Mouse (Mus musculus) natural killer cell, adult 2 months (primary cell): ENCODE results near the gene Hoxc4.

Source experiments
- DNase-seq, 2 experiments: peaks; one replicate each; pipeline ENCODE4 v3.0.0; 2022; ENCODE audit warnings: low spot score in 2 of 2

Hoxc4 gene

DNA sequence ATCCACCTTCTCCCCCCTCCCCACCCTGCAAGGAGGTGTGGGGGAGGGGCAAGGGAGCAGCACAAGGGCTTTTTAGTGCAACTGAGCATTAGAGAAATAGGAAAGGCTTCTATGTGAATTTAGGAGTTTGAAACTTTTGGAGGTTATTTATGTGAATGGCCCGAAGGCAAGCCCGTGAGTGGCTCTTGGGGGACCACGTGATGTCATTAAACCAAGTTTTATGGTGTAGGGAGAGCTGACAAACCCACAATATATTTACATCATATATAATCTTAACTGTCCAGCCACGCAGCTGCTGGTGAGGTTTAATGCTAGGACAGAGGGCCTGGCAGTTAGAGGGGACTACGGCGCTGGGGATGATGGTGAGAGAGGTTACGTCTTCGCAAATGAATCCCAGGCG lies at the start of gene Hoxc4:
Hoxc4 (plus strand) TSS at position 299 of the 400 bp plus-strand sequence.
- DNase-seq: no peak

DNA sequence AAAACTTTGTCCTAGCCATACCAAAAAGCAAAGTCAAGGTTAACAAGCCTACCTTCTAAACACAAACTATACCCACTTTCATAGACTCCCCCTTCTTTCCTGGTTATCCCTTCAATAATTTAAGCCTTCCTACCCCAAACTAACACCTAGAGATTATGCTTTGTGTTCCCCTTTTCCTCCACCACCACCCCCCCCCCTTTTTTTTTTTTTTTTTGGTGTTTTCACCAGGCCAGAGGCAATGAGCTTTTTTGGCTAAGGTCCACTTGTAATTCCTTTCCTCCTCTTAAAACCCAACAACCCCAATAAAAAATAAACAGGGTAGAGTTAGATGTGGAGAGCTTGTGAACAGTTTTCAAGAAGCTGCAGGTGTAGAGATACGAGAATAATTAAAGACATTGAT lies 49.4 kb upstream of the Hoxc4 start:
- DNase-seq: no peak

DNA sequence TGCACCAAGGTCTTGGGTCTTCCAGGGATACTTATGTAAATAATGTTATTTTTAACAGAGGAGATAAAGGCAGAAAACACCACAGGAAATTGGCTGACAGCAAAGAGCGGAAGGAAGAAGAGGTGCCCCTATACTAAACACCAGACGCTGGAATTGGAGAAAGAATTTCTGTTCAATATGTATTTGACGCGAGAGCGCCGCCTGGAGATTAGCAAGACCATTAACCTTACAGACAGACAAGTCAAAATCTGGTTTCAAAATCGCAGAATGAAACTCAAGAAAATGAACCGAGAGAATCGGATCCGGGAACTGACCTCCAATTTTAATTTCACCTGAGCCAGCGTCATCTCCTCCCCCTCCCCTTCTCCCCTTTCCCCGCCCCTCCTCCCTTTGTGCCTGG lies 48.0 kb upstream of the Hoxc4 start:
- DNase-seq: no peak

DNA sequence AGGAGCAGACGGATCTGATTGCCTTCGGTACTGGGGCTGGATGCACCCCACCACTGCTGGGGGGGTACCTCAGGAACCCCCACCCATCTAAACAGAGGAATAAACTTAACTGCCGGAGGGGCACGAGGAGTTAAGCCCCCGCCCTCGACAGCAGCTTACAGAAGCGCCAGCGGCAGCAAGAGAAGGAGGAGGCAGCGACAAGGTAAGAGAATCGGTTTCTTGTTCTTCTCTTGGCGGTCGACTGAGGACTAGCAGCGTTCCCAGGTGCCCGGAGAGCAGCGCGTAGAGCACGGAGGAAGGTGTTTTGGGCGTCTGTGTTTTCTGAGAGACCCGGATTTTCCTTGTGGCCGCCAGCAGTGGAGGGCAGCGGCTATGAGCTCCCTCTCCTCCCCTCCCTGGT lies 46.5 kb upstream of the Hoxc4 start:
- DNase-seq: no peak

DNA sequence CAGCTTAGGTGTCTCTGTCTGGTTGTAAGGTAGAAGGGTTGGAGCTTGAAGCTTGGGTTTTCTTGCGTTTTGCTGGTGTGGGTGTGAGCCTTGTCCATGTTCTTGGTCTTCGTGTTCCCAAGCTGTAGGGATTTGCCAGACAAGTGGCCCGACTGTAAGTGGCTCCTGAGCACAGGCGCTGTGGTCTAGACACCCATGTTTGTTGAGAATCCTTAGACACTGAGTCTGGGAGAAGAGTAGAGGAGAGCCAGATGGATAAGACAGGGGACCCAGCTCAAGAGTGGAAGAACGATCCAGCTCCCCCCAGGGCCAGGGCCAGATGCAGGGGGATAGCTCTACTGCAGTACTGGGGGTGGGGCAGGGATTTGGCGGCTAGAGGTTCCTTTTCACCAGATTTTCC lies 46.0 kb upstream of the Hoxc4 start:
- no peak for DNase-seq

DNA sequence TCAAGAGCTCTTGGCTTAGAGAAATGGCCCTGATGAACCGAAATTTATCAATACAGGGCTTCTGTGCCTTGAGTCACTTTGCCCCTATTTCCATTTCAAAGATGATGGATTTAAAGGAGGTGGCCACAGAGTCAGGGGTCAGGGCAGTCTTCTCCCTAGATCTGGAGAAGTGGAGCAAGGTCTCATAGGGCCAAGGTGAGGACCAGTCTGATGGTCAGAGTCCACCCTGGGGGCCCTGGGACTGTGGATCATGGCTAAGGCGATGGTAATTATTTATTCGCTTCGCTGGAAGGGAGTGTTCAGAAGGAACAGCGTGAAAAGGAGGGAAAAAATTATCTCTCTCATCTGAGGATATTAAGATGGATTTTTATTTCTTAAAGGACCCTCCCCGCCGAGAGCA lies 43.7 kb upstream of the Hoxc4 start:
- DNase-seq: no peak

DNA sequence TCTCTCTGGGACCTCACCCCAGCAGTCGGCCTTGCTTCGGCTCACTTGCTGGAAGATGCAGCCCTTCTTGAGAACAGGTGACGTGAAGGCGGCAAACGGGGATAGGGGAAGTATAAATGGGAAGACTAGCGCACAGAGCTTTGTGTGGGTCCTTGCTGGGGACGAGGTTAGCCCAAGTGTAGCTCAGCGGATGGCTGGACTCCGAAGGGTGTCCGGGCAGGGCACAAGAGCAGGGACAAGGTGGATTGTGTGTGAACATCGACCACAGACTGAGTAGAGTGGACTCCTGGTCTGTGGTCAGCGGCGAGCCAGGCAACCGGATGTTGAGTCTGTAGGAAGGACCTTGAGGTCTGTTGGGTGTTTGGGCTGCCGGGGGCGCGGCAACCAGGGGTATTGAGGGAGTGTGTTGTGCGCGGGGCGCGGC lies 43.0 kb upstream of the Hoxc4 start:
- DNase-seq: peak in 1 of 2 experiments; percentile 39

DNA sequence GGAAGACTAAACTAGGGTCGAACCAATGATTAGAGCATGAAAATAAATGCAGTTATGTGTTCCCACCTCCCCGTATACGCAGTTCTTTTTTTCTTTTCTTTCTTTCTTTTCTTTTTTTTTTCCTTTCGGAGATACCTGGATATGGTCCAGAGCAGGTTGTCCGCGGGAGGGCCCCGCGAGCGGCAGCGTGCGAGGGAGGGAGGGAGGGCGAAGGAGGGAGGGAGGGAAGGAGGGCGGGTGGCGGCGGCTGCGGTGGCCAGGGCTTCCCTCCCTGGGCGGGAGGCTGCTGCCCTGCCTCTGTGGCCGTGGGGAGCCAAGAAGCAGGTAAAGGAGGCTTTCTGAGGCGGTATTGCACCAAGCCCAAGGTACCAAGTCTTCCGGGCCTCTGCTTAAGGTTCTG lies 42.6 kb upstream of the Hoxc4 start, which contains the start of gene Hoxc9:
Hoxc9 (plus strand) TSS at position 269 of the 400 bp plus-strand sequence.
- no peak for DNase-seq

DNA sequence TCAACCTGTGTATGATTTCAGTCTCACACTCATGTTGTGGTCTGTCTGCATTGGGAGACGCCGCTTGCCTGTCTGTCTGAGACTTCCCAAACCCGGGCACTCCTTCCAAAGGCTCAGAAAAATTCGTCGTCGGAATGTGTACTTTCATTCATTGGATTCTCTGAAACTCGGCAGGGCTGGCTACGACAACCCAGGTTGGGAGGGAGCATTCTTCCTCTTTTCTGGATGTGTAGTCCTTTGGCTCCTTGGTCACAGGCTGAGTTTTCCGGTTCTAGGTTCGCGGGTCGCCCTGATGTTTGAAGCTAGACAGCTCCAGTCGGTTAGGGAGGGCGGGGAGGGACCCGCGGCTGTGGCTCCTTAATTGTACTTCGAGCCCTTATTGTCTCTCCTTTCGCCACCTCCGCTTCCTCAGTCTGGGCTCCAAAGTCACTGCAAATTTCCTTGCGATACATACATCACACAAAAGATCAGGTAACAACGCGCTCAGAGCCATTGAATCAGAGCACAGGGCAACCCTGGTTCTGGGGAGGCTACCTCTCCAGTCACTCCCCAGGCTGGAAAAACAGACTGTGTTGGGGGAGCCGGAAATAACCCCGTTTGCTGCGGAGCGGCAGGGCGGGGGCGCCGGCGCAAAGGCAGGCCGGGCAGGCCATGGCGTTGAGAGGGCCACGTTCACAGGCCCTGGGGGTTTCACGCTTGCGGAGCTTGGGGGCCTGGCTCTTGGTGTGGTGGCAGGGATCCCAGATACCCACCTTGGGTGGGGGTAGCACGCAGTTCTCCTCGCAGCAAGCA lies 41.9 kb upstream of the Hoxc4 start:
- DNase-seq: no peak

DNA sequence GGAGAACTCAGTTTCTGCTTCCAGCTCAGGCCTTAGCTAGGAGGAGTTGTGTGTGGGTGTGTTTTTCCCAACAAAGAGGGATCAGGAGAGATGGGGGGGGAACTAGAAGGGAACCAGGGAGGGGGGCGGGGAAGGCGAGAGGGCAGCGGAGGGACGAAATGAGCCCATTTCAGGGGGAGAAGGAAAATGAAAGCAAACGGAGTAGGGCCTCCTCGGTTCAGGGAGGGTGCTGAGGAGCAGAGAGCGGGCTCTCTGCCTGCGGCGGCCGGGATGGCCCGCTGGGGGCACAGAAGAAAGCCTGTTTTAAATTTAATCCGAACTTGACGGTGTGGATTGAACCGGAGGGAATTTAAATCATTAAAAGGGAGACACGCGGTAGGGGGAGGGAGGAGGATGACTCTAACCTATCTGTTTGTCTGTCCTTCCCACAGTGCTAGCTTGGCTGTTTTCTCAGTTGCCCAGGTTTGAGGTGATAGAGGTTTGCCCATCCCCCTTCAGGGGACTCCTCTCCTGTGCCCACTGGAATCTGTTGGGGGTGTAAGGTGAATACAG lies 41.2 kb upstream of the Hoxc4 start:
- no peak for DNase-seq

DNA sequence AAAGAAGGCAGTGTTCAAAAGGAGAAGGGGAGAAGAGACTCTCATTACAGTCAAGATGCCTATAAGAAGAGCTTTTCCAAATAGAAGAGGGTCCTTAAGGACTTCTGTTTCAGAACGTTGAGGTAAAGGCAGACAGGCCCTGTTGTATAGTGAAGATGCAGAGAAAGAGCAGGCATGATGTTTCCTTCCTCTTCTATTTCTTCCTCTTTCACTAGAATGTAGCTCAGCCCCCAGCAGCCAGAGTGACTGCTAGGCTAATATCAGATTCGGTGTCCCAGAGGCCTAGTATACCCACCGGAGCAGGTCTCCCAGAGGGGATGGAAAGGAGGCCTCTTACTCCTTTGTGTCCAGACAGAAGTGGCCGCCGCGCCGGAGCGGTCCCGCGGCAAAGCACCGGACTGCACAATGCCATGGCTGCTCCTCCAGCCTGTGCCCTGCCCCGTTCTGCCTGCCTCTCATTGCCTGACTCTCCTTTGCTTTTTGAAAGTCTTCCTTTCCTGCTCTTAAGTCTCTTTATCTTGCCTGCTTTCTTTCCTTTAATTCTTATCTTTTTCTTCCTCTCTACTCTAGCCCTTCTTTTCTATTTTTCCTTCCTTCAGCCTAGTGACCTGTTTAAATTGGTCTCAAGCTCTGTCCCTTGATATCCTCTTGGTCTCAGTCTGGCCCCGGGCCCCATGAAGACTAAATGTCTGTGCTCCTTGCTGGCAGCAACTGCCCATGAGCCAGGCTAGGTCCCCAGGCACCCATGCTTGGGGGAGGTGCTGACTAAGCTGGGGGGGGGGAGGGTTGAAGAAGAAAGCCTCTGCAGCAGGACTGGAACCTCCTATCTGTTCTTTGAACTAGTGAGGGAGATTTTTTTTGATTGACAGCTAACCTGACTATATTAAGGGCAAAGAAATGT lies 39.9 kb upstream of the Hoxc4 start:
- no peak for DNase-seq

DNA sequence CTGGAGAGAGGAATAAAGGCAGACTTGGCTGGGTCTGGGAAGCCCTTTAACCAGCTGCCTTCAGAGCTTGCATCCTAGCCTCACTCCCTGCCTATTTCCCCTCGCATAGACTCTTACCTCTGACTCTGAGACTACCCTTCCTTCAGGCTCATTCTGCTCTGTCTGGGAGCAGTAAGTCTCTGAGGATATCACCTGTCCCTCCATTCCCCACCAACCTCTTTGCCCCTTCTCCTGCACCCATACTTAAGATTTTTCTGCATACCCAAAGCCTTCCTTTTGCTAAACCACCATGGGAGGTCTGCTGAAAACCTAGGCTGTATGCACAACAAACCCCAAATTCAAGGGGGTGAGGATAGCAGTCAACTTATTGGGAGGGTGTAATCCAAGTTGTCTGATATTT lies 38.8 kb upstream of the Hoxc4 start:
- DNase-seq: no peak

DNA sequence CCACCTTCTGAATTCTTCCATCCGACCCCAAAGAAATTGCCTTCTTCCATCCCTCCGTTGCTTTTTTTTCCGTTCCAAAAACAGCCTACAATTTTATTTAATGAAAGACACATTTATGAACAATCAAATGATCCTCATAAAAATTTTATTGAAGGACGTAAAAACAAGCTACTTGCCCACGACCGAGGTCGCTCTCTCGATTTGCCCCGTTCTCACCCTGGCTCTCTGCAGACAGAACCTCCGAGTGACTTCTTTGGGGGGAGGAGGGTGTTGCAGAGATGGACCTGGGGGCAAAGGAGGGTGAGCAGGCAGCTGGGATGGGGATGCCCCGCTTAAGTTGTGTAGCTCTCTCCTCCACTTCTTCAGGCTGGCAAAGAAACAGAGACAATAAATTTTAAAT lies 38.4 kb upstream of the Hoxc4 start:
- no peak for DNase-seq

DNA sequence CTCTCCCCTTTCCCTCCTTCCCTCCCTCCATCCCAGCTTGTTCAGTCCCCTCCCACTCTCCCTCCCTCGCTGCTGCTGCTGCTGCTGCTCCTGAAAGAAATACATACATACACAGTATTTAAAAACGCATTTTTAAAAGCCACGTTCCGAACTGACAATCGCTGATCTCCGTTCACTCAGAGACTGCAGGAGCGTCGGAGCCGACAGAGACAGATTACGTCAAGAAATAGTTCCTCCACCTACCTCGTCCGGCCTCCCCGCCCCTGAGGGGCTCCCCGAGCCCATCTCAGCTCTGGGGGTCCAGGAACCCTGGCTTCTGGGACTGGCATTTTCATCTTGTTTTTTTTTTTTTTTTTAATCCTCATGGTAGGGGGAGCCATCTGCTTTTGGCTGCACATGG lies 37.8 kb upstream of the Hoxc4 start:
- DNase-seq: no peak

DNA sequence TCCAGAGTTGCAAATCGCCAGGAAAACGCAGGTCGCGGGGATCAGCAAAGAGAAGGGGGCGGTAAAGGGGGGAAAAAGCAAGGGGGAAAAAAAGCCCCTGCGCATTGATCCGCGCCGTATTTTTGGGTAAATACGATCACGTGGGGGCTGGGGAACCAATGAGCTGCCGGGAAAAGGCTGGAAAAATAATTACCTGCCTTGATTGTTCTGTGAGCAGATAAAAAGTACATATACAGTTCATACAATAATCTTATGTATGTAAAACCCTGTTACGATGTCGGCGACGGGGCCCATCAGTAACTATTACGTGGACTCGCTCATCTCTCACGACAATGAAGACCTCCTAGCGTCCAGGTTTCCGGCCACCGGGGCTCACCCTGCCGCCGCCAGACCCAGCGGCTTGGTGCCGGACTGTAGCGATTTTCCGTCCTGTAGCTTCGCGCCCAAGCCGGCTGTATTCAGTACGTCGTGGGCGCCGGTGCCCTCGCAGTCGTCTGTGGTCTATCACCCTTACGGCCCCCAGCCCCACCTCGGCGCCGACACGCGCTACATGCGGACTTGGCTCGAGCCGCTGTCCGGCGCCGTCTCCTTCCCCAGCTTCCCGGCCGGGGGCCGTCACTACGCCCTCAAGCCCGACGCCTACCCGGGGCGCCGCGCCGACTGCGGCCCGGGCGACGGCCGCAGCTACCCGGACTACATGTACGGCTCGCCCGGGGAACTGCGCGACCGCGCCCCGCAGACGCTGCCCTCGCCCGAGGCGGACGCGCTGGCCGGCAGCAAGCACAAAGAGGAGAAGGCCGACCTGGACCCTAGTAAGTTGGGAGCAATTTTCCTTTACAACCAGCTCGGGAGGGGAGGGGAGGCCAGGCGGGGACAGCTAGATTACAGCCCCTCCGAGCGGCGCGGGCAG lies 37.1 kb upstream of the Hoxc4 start:
- DNase-seq: no peak

DNA sequence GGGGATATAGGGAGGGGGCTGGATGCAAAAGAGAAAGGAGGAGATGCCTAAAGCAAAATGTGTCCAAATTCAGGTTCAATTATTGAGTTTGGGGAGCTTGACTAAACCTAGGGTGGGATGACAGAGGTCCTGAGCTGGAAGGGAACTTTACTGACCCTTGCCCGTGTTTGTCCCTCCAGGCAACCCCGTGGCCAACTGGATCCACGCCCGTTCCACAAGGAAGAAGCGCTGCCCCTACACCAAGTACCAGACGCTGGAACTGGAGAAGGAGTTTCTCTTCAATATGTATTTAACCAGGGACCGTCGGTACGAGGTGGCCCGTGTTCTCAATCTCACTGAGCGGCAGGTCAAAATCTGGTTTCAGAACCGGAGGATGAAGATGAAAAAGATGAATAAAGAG lies 35.0 kb upstream of the Hoxc4 start:
- DNase-seq: no peak

DNA sequence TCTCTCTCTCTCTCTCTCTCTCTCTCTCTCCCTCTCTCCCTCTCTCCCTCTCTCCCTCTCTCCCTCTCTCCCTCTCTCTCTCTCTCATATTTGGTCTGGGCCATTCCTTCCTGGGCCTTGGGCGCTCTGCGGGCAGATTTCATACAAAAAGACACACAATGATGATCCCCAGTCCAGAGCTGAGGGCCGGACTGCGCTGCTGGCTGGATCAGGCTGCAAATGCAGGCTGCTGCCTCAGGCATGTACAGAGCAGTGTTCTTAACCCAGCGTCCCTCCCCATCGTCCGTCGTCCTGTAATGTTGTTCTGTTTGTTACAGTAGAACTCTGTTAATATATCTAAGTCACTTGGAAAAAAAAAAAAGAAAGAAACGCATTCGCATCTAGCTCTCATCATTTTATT lies 34.2 kb upstream of the Hoxc4 start:
- DNase-seq: no peak

DNA sequence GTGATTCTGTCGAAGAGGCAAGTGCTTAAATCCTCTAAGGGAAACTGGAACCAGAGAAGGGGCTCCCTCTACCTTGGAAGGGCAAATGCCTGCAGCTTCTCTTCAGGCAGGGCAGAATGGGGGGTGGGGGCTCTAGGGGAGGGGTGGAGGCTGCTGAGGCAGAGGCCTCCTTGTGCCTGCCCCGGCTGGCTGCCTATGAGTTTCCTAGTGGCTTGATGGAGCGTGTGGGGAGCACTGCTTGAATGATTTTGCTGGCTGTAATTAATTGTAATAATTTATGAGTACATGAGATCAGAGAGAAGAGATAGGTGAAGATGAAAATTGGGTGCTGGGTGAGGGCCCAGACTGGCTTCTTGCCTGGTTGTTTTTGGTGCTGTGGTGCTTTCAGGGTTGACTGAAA lies 33.8 kb upstream of the Hoxc4 start:
- DNase-seq: no peak

DNA sequence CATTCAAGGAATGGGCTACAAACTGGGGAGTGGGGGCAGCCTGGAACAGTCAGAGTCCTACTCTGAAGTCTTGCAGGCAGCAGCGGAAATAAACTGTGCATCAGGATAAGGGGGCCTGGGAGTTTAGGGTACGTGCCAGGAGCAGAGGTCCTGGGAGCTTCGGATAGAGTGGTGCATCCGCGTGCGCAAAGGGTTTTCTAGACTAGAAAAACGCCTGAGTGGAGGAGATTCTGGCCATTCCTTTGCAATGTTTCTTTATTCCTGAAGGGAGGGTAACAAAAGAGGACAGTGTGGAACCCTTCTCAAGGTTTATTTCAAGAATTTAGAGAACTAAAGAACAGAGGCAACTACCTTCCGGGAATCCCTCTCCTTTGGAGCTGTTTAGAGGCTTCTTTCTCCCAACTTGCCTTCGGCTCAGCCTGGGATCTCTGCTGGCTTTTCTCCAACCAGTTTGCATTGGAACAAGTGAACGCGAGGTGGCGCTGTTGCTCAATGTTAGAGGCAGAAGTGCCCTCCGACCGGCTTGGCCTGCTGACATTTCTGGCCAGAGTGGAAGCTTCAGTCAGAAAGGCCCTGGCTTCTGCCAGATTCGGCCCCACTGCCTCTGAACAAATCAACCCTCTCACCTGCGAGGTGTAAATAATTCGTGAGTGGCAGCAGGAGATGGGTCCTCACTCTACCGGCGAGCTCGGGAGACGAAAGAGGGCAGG lies 31.5 kb upstream of the Hoxc4 start:
- DNase-seq: peak; percentile 79 to 84

DNA sequence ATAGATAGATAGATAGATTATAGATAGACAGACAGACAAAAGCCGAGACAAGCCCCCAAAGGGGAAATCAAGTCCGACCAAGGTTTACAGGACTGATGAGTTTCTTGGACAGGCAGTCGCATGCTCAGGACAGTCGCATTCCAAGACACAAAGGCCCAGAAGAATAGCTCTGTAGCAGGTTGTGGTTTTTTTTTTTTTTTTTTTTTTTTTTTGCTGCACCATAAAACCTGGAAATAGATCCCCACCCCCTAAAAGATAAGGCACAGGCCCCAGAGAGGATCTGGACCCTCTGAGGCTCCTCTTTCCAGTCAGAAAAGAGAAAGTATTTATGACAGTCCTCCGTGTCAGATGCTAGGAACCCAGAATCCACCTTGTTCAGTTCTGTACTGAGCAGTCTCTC lies 30.7 kb upstream of the Hoxc4 start:
- DNase-seq: no peak
